ENCODE assay signal across 15 mouse cellular contexts in the genomic region with DNA sequence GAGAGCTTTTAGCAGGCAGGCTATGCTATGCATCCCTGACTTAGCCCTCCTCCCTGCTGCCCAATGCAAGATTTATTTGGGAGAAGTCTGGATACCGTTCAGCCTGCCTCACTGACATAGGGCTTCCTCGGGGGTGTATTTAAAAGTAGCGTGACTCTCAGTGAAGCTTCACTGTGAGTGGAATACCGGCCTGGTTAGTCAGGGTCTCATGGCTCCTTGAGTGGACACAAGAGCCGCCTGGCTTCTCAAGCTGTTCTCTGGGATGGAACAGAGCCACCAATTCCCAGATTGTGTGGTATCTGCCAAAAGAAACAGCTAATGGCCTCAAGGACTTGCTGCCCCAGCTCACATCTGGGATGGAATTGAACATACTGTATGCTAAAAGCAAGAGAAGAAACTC. TPM values are rescaled to one million over a fixed set of nuclear protein-coding genes. Genes with fewer than 3 reads are reported as not detected.
DNase-seq lines count a peak whose midpoint lies in the region; ATAC-seq and TF ChIP-seq lines count a peak whose summit lies in the region.
"Had no signal": no experiment of that assay in that cellular context is flagged by ENCODE, and none has a peak within 500 bp of the region (broad histone marks: within the 10 kb centered on the region; RNA-seq: fewer than 3 reads in every experiment).

No protein-coding gene starts in this region.

- peak; percentile 35 for DNase-seq in embryonic facial prominence, embryonic 14.5 days (ENCODE audit: low spot score)
- DNase-seq in embryonic facial prominence, embryonic 10.5 days (ENCODE audit: low spot score) = no peak
- peak; percentile 40 for DNase-seq in heart, postnatal 4 days
- no peak for DNase-seq in heart, postnatal 36 days
- peak; percentile 62 for DNase-seq in midbrain, postnatal 0 days (ENCODE audit: low spot score)
- no peak for DNase-seq in spleen, adult 18-20 months
- DNase-seq: cerebellum, postnatal 36 days; forebrain, postnatal 0 days; kidney, postnatal 25 days; midbrain, embryonic 14.5 days; right cerebral cortex, adult 18-20 months had no signal

- intact Hi-C loops in heart, postnatal 36 days (cut with DNase I) = no loop called here

- TF ChIP-seq POLR2A in embryonic fibroblast, embryonic 13.5 days (IDR thresholded peaks at IDR 0.05; ENCODE audit: low read depth, low read length) = no peak

- TF ChIP-seq CTCF in midbrain, postnatal 0 days (IDR thresholded peaks at IDR 0.05) = no peak
- no peak for TF ChIP-seq CTCF in embryonic fibroblast, embryonic 13.5 days (IDR thresholded peaks at IDR 0.05; ENCODE audit: borderline replicate concordance, insufficient read depth, low read length)

- no peak overlapping the region for H3K9ac ChIP-seq in embryonic facial prominence, embryonic 14.5 days (ENCODE audit: low read depth, low read length)
- no peak overlapping the region for H3K9ac ChIP-seq in midbrain, postnatal 0 days (replicated peaks; ENCODE audit: low read length, poor library complexity, severe bottlenecking)
- H3K9ac ChIP-seq in midbrain, embryonic 15.5 days = no peak overlapping the region
- H3K9ac ChIP-seq: forebrain, postnatal 0 days; hindbrain, embryonic 14.5 days had no signal

- WGBS in embryonic facial prominence, embryonic 14.5 days = 67% methylated on average over 5 of the region's 5 CpGs
- WGBS in embryonic facial prominence, embryonic 10.5 days = 89% methylated on average over 5 of the region's 5 CpGs
- WGBS in midbrain, postnatal 0 days = 63% methylated on average over 5 of the region's 5 CpGs
- WGBS in midbrain, embryonic 15.5 days = 78% methylated on average over 5 of the region's 5 CpGs

- H3K4me2 ChIP-seq in embryonic facial prominence, embryonic 14.5 days (ENCODE audit: low read depth, low read length) = no peak overlapping the region
- no peak overlapping the region for H3K4me2 ChIP-seq in midbrain, postnatal 0 days (ENCODE audit: low read depth, low read length, poor library complexity, severe bottlenecking)
- no peak overlapping the region for H3K4me2 ChIP-seq in midbrain, embryonic 15.5 days
- H3K4me2 ChIP-seq: hindbrain, embryonic 14.5 days had no signal

- no peaks in the 10 kb centered on the region for H3K27me3 ChIP-seq in embryonic facial prominence, embryonic 14.5 days (replicated peaks; ENCODE audit: control insufficient read depth, insufficient read depth, low read length)
- H3K27me3 ChIP-seq in embryonic facial prominence, embryonic 10.5 days (replicated peaks; ENCODE audit: low read depth, poor library complexity, severe bottlenecking) = no peaks in the 10 kb centered on the region
- no peaks in the 10 kb centered on the region for H3K27me3 ChIP-seq in midbrain, postnatal 0 days (ENCODE audit: insufficient read depth, low read length)
- no peaks in the 10 kb centered on the region for H3K27me3 ChIP-seq in midbrain, embryonic 15.5 days (replicated peaks)

- peaks cover 24% of the 10 kb centered on the region for H3K4me1 ChIP-seq in embryonic facial prominence, embryonic 14.5 days (ENCODE audit: control insufficient read depth, insufficient read depth, low read length)
- H3K4me1 ChIP-seq in embryonic facial prominence, embryonic 10.5 days = peaks cover 25% of the 10 kb centered on the region
- H3K4me1 ChIP-seq in midbrain, postnatal 0 days (ENCODE audit: insufficient read depth, low read length) = no peaks in the 10 kb centered on the region
- H3K4me1 ChIP-seq in midbrain, embryonic 15.5 days = peaks cover 7% of the 10 kb centered on the region; the same call in 1 of the 2 replicates
- peaks cover 8% of the 10 kb centered on the region; the same call in 1 of the 2 replicates for H3K4me1 ChIP-seq in embryonic fibroblast, embryonic 13.5 days (ENCODE audit: control insufficient read depth, insufficient read depth, low read length)

- H3K36me3 ChIP-seq in embryonic facial prominence, embryonic 14.5 days (ENCODE audit: control insufficient read depth, insufficient read depth, low read length) = no peaks in the 10 kb centered on the region
- no peaks in the 10 kb centered on the region for H3K36me3 ChIP-seq in embryonic facial prominence, embryonic 10.5 days (replicated peaks)
- no peaks in the 10 kb centered on the region for H3K36me3 ChIP-seq in midbrain, postnatal 0 days (ENCODE audit: insufficient read depth, low read length)
- H3K36me3 ChIP-seq in midbrain, embryonic 15.5 days (replicated peaks) = no peaks in the 10 kb centered on the region

- H3K9me3 ChIP-seq in embryonic facial prominence, embryonic 14.5 days (ENCODE audit: control insufficient read depth, low read length) = no peaks in the 10 kb centered on the region
- H3K9me3 ChIP-seq in embryonic facial prominence, embryonic 10.5 days = no peaks in the 10 kb centered on the region
- no peaks in the 10 kb centered on the region for H3K9me3 ChIP-seq in midbrain, postnatal 0 days (ENCODE audit: low read length)
- no peaks in the 10 kb centered on the region for H3K9me3 ChIP-seq in midbrain, embryonic 15.5 days

- H3K27ac ChIP-seq in embryonic facial prominence, embryonic 14.5 days (replicated peaks; ENCODE audit: low read depth, low read length) = no peak overlapping the region
- no peak overlapping the region for H3K27ac ChIP-seq in embryonic facial prominence, embryonic 10.5 days (replicated peaks)
- H3K27ac ChIP-seq in midbrain, postnatal 0 days (ENCODE audit: low read depth, low read length) = no peak overlapping the region
- no peak overlapping the region for H3K27ac ChIP-seq in midbrain, embryonic 15.5 days
- 0 out of 2 replicates have a peak overlapping the region, but pooled peaks have one; percentile 18 for H3K27ac ChIP-seq in embryonic fibroblast, embryonic 13.5 days (ENCODE audit: insufficient read depth, low read length)
- H3K27ac ChIP-seq: hindbrain, embryonic 14.5 days had no signal

- no peak overlapping the region for H3K4me3 ChIP-seq in embryonic facial prominence, embryonic 14.5 days (ENCODE audit: low read depth, low read length)
- H3K4me3 ChIP-seq in embryonic facial prominence, embryonic 10.5 days = no peak overlapping the region
- no peak overlapping the region for H3K4me3 ChIP-seq in midbrain, postnatal 0 days (ENCODE audit: low read depth, low read length)
- no peak overlapping the region for H3K4me3 ChIP-seq in midbrain, embryonic 15.5 days
- H3K4me3 ChIP-seq in embryonic fibroblast, embryonic 13.5 days (ENCODE audit: insufficient read depth, low read length) = no peak overlapping the region

- no peak for ATAC-seq in embryonic facial prominence, embryonic 14.5 days (ENCODE audit: low read depth)
- ATAC-seq in midbrain, postnatal 0 days (ENCODE audit: low FRiP score) = no peak
- no peak for ATAC-seq in midbrain, embryonic 15.5 days (replicated peaks)
- ATAC-seq: forebrain, postnatal 0 days; intestine, postnatal 0 days had no signal

RNA-seq across cellular contexts. Expression of a gene that starts 43.1 kb away (rescaled TPM):
- polyA plus RNA-seq in embryonic facial prominence, embryonic 14.5 days (2014; fragmentation: Nextera tagmentation; extraction: Ambion mirVana) = 3.3 and 3.7 TPM in 2 replicates
- polyA plus RNA-seq in embryonic facial prominence, embryonic 10.5 days (2016; fragmentation: Nextera tagmentation; extraction: Ambion mirVana) = 0.75 and 1.3 TPM in 2 replicates
- under 1 TPM; 0.38 to 0.88 TPM for total RNA-seq in heart, postnatal 4 days (2021)
- under 1 TPM; 0.28 to 0.60 TPM for total RNA-seq in heart, postnatal 36 days (2021)
- total RNA-seq in midbrain, postnatal 0 days (2014; rRNA removed) = 1.2 and 1.8 TPM in 2 replicates
- polyA plus RNA-seq in midbrain, postnatal 0 days (2015; fragmentation: Nextera tagmentation; extraction: Ambion mirVana) = 3.0 and 3.3 TPM in 2 replicates
- 1.9 and 2.3 TPM in 2 replicates for polyA plus RNA-seq in midbrain, embryonic 15.5 days (2015; fragmentation: Nextera tagmentation; extraction: Ambion mirVana)
- not detected in 2 replicates for polyA plus RNA-seq in embryonic fibroblast, embryonic 13.5 days (2011; ENCODE audit: insufficient read length, low read depth, missing spikeins)

Comparison
In these comparisons a context has a peak if more than half of its experiments do, and no peak if none do; other contexts are left out.
1. DNase-seq: peak in embryonic facial prominence, embryonic 14.5 days (single experiment), heart, postnatal 4 days (single experiment) and midbrain, postnatal 0 days (single experiment); none in embryonic facial prominence, embryonic 10.5 days (single experiment), heart, postnatal 36 days (0 of 2) and spleen, adult 18-20 months (0 of 2).